Mouse (Mus musculus) B cell, adult 2 months (primary cell): ENCODE results near the gene Gnpda2.
A peak's percentile ranks its signal among the peaks of the same experiment; 100 is the strongest.

Experiments used
- DNase-seq, 2 experiments: peaks; one replicate each; pipeline ENCODE4 v3.0.0; 2022

Gnpda2 gene

GRCm38 (mm10) chr5:69591640-69592461 is at the start of gene Gnpda2:
TSS of gene Gnpda2 (minus strand) at chr5:69592340.
- peak; percentile 76 to 77 for DNase-seq

- no peak for DNase-seq
Measured at GRCm38 (mm10) chr5:69634766-69635165, 42.6 kb upstream of the Gnpda2 start.

GRCm38 (mm10) chr5:69620899-69621298 is 28.8 kb upstream of the Gnpda2 start:
- DNase-seq = no peak

GRCm38 (mm10) chr5:69613209-69613796 is 21.2 kb upstream of the Gnpda2 start:
- DNase-seq = no peak

GRCm38 (mm10) chr5:69601027-69601426 is 8.9 kb upstream of the Gnpda2 start:
- DNase-seq = no peak

- DNase-seq = peak in 1 of 2 experiments; percentile 26
Measured at GRCm38 (mm10) chr5:69557404-69557935, 34.7 kb downstream of the Gnpda2 start.

GRCm38 (mm10) chr5:69556628-69557403 is 35.3 kb downstream of the Gnpda2 start, which contains the start of gene Guf1:
TSS of gene Guf1 (plus strand) at chr5:69556923.
- peak; percentile 96 to 97 for DNase-seq

GRCm38 (mm10) chr5:69542489-69542888 is 49.7 kb downstream of the Gnpda2 start, which contains the start of gene Yipf7:
TSS of gene Yipf7 (minus strand) at chr5:69542648.
- DNase-seq = no peak

- no peak for DNase-seq
Measured at GRCm38 (mm10) chr5:69541680-69542079, 50.5 kb downstream of the Gnpda2 start.

- no peak for DNase-seq
Measured at GRCm38 (mm10) chr5:69523944-69524343, 68.2 kb downstream of the Gnpda2 start.
